Mouse (Mus musculus) spleen, adult 2 months (tissue): ENCODE data around the gene Krtap1-3.
"Not testable (repeated sequence)": the region's sequence is repeated elsewhere in the genome, so short reads cannot be mapped to it uniquely, and the experiment has no call there.

Source experiments
- CTCF ChIP-seq: fragments of 200-500 bp; IDR thresholded peaks from 2 replicates; pipeline ENCODE4 v1.5.1; 2011; ENCODE audit warnings: mild to moderate bottlenecking, inconsistent platforms; ENCODE audit not compliant: insufficient read depth, insufficient read length, insufficient replicate concordance; ENCODE audit errors: extremely low read depth
- POLR2A ChIP-seq: fragments of 200-500 bp; IDR thresholded peaks from 2 replicates; pipeline ENCODE4 v1.6.1; 2011; ENCODE audit warnings: low read depth, low read length, inconsistent platforms

GRCm38 (mm10) chr11:99597742-99598141 is 6.6 kb upstream of the Krtap1-3 start, which contains the start of gene Krtap9-3:
- TF ChIP-seq CTCF, POLR2A: not testable (repeated sequence)
